Mouse (Mus musculus) lung, postnatal 4 days (tissue): ENCODE measurements at regions not wholly inside any gene's neighbourhood (a gene's known extent, or its start where the extent isn't known, plus 50 kb on each side); places are given as distances from the start of the nearest gene placed in this dataset.

ENCODE experiments used
- DNase-seq, 2 experiments: peaks; one replicate each; pipeline ENCODE4 v3.0.0; 2021

DNA sequence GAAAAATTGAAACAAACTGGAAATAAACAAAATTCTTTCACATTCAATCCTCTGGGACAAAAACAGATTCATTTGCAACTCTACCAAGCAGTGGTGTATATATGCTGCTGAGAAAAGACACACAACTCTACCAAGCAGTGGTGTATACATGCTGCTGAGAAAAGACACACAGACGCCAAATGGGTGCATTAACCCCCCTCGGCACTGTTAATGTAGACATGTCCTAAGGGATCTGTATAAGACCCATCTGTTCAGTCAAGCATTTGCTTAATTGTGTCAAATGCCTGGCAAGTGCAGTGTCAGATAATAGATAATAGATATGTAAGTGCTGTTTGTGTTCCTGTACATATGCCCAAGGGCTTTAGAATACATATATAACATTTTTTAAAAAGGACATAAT is 1035.2 kb upstream of the B3galt2 start:
- no peak for DNase-seq

DNA sequence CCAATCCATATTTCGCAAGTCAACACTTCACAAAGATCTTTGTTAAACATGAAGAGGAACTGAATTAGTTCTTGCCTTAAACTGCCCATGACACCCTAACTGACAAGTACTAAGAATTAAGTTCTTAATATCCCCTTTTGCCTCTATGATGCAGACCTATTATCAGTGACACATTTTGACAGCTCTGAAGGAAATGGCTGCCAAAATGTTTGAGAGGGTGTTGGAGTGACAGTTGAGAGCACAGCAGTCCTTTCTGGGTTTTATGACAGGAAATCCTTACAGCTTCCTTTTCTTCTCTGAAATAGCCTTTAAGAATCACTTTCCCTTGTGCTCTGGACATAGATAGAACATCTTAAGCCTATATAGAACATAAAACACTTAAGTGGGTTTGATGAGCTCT is 1034.4 kb upstream of the B3galt2 start:
- DNase-seq: no peak

DNA sequence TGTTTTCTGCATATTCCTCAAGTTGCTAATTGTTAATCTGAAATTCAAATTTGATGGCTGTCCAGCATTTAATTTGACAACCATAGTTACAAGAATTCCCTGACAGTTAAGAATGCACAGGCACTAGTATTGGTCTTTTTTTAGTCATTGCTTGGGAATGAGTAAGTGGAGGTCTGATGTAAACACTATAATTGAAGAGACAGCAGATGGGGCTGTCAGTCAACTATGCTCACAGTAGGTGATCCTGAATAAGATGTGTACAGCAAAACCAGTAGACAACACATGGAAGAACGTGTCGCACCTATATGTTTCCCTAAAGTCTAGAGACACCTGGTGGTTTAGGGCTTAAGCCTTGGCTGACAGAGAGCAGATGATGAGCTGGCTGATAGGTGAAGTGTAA is 1019.0 kb upstream of the B3galt2 start:
- DNase-seq: no peak

DNA sequence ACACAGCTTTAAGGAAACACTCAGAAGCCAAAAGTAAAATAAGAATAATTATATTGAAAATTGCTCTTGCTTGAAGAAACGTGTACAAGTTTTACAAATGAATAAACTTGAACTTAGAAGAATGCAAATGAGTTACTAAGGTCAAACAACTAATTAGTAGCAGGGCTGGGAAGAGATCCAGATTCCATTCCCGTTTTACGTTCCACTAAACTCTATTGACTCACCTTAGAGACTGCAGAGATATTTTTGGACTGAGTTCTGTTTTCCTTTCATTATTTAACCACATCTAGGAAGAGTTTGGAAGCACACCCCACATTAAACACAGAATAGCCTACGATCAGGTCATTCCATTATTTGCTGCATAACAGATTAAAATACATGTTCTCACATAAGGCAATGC is 1016.2 kb upstream of the B3galt2 start:
- DNase-seq: no peak

DNA sequence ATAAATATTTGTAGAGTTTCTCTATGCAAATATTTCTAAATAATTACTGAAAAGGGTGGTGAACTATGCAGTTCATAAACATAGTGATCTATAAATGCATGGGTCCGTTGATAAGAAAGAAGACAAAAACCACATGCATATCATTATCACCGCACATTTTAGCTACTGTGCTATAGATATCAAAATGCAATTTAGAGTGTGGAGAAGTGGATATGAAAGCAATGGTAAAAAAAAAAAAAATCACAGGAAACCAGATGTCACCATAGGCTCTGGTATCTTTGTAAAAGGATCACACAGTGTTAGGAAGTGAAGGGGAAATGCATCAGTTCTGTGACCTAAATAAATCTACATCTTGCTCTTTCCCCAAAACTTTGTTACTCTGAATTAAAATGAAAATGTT is 985.2 kb upstream of the B3galt2 start:
- DNase-seq: no peak

DNA sequence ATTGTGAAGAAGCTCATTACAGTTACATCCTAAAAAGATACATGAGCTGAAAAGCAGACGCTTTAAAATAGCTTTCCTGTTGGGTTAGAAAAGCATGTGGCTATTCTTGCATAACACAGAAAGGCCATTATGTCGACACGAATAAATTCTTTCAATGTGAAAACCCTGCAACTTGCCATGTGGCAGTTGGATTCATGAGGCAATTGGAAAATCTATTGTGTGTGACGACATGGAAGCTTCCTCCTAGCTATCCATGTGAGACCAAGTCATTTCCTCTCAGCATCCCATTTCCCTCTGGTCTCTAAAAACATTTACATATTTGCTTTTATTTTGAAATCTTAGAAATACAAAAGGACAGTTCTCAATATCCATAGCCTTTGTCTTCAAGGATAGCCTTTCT is 975.2 kb upstream of the B3galt2 start:
- no peak for DNase-seq

DNA sequence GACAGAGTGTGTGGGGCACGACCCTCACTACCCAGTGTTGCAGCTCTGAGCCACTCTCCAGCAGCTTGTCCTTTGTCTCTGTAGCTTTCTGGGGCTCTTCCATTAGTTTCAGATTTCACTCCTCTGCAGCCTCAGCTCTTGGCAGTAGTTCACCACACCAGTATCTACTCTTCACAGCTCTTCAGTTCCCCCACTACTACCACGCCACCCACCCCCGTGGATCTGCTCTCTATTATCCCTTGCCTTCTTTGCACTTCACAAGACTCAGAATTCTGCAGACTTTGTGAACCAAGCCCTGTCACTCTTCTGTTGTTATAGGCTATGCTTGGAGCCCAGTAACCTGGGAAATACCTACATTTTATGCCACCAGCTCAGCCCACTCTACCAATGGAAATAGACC is 960.5 kb upstream of the B3galt2 start:
- DNase-seq: no peak

DNA sequence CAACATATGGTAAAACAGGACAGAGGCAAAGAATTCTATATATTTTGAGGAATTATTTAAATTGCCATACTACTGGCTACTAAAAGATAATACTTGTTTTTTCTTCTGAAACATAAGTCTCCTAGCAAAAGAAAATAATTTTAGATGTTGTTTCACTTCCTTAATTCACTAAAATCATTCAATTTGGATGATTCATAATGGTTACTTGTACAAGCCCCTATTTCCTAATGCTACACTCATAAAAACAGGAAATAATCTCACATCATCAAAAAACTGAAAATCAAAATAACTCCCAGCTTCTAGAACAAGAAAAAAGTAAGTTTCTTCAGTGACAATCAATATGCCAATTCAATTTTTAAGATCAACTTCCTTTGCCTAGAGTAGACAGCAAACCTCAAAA is 951.6 kb upstream of the B3galt2 start:
- DNase-seq: no peak

DNA sequence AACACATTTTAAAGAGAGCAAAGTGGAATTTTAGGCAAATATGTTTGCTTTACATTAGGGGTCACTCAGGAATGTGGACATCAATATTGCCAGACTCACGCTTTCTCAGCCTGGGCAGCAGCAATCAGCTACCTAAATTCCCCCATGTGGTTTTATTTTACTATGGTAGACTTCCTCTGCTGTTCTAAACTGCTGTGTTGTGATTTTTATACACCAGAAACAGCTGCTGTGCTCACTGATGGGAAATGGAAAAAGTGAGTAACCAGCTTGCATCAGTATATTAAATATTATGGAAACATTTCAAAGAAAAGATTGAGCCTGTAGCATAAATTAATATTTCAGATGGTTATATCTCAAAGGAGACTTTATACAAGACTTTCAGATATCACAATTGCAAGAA is 945.3 kb upstream of the B3galt2 start:
- DNase-seq: no peak

DNA sequence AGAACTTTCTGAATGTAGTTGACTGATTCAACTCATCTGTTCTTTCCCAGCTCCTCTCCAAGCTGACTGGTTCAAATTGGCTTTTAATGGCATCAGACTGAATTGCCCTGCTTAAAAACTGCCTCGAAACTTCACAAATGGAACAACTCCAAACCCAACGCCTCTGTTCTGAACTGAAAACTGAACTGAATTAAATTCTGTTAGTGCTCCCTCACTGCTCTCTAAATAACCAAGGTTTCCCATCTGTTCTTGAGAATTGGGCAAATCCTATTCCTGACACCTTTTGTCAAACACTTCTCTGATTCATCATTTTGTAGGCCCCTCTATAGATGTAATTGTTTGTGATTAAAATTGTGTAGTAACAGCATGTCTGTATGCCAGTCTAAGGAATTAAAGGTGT is 932.2 kb upstream of the B3galt2 start:
- no peak for DNase-seq

DNA sequence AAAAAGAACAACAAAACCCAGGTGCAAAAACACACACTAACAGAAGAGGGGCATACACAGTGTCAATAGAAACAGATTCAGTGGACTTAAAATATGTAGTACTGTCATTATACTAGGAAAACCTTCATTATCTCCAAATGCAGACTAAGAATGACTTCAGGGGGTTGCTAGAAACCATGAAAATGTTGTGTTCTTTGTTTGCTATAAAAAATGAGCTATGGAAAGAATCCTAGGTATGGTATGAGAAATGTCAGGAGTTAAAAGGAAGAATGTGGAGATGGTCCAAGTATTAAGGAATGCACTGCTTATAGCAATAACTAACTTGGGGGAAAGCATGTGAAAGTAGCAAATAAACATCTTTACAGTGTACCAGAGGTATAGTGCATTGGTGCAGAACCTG is 910.2 kb upstream of the B3galt2 start:
- DNase-seq: no peak

DNA sequence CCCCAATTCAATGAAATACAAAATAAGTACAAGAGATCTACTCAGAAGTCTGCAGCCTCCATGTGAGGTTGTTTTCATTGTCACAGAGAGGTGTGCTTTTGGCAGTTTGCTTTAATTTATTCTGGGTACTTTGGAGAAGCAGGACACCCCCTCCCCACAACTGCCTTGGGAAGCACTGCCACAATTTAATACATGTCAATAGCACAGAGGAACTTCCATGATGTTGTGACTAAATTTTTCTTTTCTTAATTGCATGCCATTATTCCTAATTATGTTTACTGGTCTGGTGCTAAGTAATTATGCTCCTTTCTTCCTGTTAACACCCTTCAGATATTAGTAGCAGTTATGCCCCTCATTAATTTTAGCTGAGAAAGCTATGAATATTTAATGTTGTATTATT is 906.4 kb upstream of the B3galt2 start:
- no peak for DNase-seq

DNA sequence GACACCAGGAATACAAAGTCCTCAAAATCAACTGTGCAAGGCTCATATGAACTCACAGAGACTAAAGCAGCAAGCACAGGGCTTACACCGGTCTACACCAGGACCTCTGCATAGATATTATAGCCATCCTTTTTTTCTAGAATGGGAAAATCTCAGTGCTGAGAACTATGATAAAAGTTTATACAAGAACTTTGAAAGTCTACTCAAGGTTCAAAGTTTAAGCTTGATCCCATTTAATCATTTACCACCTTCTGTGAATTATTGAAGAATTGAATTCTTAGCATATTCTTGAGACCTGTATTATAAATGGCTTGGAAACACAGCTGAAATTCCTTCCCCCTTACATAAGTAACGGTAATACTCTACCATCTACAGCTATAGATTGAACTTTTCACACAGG is 902.1 kb upstream of the B3galt2 start:
- no peak for DNase-seq

DNA sequence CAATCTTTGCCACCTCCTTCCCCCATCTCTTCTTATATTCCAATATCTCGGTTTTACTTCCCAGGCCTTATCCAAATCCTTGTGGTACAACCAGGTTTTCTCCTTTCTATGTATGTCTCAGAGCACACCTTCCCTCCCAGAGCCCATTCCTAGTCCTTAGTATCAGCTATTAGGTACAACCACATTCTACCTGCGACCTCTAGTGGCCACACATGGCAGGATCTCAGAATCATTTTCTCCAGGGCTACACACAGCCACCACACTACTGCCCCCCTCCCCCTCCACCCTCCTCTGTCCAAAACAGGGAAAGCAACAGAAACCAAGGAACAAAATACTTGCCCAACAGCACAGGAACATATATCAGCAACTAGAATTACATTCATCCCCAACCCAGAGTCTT is 898.2 kb upstream of the B3galt2 start:
- peak in 1 of 2 experiments; percentile 8 for DNase-seq

DNA sequence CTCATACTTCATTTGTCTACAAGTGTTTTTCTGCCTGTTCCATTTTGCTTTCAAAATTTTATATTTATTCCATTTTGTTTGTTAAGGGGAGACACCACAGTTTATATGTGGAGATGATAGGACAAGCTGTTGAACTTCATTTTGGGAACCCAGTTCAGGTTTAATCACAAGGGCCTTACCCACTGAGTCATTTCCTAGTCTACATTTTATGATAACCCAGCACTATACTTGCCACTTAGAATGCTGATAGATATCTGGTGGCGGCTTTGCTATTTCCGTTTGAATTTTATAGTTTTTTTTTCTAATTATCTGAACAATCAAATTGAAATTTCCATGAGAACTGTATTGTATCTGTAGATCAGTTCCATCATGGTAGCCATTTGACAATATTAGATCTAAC is 869.5 kb upstream of the B3galt2 start:
- DNase-seq: no peak
